Mouse (Mus musculus) CD8-positive naive resting alpha-beta T cell, adult 2 months (primary cell): ENCODE measurements around the gene Robo1.

Source experiments
- DNase-seq, 2 experiments: peaks; one replicate each; pipeline ENCODE4 v3.0.0; 2022; ENCODE audit warnings: low read depth in 2 of 2, low spot score in 2 of 2

Robo1 gene

DNA sequence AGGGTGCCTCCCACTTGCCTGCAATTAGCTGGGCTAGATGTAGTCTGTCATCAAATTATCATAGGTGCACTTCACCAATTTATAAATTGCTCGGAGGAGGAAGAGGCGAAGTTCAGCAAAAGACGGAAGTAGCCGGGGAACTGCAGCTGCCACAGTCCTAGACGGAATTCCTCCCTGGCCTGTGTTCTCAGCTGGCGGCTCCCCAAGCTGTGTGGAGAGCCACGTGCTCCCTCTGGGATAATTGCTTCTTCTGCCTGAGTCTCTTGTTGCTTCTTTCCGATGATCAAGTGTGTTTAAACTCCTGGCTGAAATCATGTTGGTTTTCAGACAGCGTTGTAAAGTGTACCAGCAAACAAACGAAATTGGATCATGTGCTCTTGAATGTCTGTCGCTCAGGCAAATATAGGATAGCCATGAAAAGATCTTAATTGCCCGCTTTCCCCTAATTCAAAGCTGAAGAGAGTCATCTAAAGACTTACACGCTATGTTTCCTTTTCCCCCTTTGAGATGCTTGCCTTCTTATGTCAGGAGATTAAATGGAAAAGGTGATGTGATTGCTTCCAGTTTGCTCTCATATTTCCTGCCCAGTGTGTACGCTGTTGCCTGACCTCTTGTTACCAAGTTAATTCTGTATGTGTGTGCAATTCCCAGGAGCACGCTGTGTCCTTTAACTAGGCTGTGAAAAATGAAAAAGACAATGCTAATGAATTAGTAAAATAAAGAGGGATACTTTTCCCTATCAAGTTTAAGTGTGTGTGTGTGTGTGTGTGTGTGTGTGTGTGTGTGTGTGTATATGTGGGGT lies 616.5 kb downstream of the Robo1 start:
- no peak for DNase-seq

DNA sequence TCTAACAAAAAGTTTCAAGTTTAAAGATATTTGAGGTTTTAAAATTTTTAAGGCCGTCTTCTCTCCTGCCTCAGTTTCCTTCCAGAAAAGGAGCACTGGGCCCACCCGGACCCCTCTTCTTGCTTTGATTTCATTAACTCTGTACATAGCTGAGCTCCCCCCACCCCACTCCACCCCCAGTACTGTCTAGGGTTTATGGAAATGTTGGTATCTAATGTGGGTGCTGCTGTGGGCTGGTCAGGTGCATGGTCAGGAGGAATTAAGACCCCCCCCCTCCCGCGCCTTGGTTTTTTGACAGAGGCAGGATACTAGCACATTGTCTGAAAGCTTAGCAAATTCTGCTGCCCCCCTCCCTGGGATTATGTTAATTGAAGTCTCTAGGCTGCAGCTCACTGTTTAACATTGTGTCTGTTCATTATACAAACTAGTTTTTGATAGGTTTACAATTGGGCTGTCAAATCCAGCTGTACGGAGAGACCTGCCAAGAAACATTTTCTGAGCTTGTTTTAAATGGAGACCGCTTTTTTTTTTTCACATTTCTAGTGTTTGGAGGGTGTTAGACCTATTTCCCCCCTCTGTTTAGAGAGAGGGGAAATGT lies 620.5 kb downstream of the Robo1 start:
- DNase-seq = no peak

GRCm38 (mm10) chr16:72930871-72931270 lies 622.8 kb downstream of the Robo1 start:
- no peak for DNase-seq

DNA sequence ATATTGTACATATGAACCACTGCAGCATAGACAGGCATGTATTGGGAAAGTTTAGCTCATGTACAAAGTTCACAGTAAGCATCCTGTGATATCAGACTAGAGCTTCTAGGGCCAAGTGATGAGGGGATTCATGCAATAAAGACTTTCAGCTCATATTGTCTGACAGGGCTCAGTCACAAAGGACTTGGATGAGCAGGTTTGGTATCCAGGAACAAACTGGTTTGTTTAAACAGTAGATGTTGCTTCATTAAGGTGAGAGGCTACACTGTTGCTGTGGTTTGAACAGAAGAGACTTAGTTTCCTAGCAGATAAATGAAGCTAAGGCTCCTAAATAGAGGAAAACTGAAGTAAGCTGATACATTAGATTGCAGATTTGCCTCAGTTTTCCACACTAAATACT lies 626.8 kb downstream of the Robo1 start:
- no peak for DNase-seq

DNA sequence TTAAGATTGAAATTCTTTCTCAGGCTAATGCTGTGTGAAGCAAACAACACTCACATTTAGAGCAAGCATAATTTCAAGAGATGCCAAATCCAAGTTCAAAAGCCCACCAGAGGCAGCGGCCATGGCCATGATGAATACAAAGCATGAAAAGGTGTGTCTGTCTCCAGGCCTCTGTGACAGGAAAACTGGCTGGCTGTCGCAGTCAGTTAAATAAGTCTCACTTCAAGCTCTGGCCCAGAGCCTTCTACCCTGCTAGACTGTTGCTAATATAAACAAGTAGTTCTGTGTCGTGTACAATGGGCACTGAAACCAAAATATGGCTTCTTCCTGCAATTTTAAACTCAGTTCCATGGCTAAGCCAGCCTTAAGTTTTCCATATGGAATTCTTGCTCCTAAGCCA lies 629.1 kb downstream of the Robo1 start:
- no peak for DNase-seq

GRCm38 (mm10) chr16:72939862-72940261 lies 631.8 kb downstream of the Robo1 start:
- DNase-seq = no peak

DNA sequence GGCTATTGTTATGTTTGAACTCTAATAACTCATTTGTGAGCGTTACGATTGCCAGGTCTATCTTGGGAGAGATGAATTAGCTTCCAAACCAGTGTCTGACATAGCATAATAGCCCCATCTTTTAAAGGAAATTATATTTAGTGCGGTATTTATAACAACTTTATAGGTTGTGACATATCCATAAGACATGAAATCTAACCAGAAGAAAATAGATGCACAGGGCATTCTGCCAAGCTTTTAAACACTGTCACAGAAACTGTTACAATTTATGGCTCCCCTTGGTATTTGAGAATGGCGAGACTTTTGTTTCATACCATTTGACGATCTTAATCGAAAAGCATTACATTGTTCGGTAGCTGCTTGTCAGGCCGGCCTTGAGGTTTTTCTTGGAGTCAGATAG lies 632.7 kb downstream of the Robo1 start:
- DNase-seq = no peak

GRCm38 (mm10) chr16:72944403-72944802 lies 636.3 kb downstream of the Robo1 start:
- DNase-seq = no peak

GRCm38 (mm10) chr16:72951969-72952368 lies 643.9 kb downstream of the Robo1 start:
- DNase-seq = no peak

DNA sequence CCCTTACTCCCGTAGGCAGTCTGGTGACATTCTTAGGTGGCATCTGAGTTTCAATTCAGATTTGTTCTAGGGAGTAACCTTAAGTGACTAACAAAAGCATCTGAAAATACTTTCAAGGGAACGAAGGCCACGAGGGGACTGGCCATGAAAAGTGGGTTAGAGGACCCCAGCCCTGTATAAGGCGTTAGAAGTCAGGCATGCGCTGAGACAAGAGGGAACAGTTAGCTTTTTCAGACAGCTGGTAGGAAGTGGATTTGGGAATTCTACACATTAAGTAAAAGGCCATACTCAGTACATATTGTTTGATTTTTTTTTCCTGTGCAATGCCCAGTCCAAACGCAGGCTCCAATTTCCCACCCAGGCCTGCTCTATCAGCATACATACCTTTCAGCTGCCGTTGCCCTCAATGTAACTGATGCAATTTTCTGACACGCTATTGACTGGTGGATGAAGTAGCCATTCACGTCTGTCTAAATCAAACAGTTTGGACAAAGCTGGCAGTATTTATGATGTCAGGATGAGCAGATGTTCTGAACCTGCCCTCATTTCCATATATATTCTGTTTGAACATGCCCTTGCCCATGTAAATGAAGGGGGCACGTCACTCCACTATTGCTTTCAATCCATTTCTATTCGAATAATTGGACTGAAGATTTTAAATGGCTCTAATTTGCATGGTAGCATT lies 651.1 kb downstream of the Robo1 start:
- no peak for DNase-seq

- no peak for DNase-seq
Measured at GRCm38 (mm10) chr16:72959823-72960222, 651.7 kb downstream of the Robo1 start.

- no peak for DNase-seq
Measured at GRCm38 (mm10) chr16:72963782-72964181, 655.7 kb downstream of the Robo1 start.

- DNase-seq = no peak
Measured at GRCm38 (mm10) chr16:72967509-72967908, 659.4 kb downstream of the Robo1 start.

DNA sequence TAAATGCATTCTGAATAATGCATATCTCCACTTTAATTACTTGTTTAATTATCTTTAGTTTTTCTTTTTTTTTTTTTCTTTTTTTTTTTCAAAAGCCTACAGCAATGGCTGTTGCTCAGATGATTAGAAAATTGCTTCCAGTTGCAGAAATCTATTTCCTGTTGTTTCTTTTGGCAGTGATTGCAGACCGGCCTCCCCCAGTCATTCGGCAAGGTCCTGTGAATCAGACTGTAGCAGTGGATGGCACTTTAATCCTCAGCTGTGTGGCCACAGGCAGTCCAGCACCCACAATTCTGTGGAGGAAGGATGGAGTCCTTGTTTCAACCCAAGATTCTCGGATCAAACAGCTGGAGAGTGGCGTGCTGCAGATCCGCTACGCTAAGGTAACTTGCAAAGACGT lies 661.9 kb downstream of the Robo1 start:
- no peak for DNase-seq

- DNase-seq = no peak
Measured at GRCm38 (mm10) chr16:72973685-72974084, 665.6 kb downstream of the Robo1 start.

DNA sequence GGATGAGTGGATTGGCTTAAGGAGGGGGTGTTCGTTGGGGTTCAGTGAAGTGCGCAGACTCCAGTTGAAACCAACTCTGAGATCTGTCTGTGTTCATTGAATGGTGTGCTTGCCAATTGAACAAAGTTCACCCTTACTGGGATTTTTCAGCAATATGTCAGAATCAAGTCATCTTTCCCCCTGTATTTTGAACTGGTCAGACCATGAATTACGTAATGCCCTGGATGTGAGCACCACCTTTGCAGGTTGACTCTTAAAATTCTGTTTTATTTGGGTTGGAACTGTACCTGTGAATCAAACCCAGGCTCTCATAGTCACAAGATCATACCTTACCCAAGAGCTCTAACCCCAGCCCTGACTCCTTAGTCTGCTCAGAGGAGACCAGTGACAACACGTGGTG lies 666.6 kb downstream of the Robo1 start:
- DNase-seq = no peak

GRCm38 (mm10) chr16:72976849-72977576 lies 668.9 kb downstream of the Robo1 start:
- no peak for DNase-seq

GRCm38 (mm10) chr16:72979407-72980219 lies 671.5 kb downstream of the Robo1 start:
- DNase-seq = no peak

DNA sequence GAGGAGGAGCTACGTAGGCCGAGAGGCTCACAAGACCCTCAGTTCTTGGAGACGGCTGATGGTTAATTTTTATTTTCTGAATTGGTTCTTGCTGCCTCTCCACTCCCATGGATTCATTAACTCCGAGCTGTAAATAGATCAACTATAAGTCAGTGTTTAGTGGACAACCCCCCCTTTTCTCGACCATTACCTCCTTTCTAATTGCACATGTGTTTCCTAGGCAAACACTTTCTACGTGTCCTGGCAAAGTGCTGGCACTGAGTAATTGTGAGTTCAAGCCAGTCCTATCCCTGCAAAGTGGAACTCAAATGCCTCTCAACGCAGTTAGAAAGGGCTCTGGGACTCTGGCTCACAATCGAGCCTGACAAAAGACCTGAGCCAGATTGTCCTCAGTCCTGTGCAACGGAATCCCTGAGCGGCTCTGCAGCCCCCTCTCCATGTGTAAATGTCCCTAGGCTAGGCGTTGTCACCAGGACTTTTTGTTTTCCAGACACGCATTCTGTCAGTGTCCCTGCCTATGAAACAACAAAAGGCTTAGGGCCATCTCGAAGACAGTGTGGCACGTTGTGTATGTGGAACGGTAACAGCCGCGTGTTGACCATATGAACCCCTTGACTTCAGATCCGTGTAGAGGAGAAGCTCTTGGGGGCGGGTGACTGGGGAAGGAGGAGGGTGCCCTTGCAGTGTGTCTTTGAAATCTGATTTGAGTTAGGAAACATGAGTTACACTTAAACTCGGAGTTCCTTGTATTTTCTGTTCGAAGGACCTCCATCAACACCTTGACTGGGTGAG lies 682.5 kb downstream of the Robo1 start:
- no peak for DNase-seq

GRCm38 (mm10) chr16:72993189-72993588 lies 685.1 kb downstream of the Robo1 start:
- DNase-seq = no peak
